Mouse (Mus musculus): ENCODE measurements around the gene Zbp1. TPM values are rescaled to one million over a fixed set of nuclear protein-coding genes. Genes with fewer than 3 reads are reported as not detected.

Zbp1 gene
- polyA plus RNA-seq, 2 experiments: 0.33 to 0.69 TPM

- TF ChIP-seq POLR2A (IDR thresholded peaks at IDR 0.05; ENCODE audit: borderline replicate concordance, extremely low read depth, insufficient read depth, insufficient read length): no peak
- H3K9ac ChIP-seq (ENCODE audit: low read depth, low read length, severe bottlenecking): no peak overlapping the region
- WGBS: 59% methylated on average over 6 of the region's 6 CpGs
- H3K27ac ChIP-seq (replicated peaks; ENCODE audit: low read depth, low read length): no peak overlapping the region
- H3K4me1 ChIP-seq (ENCODE audit: control insufficient read depth, insufficient read depth, low read length): 0 out of 2 replicates have a peak, but pooled peaks cover 7% of the 10 kb centered on the region
- no peak for ATAC-seq (ENCODE audit: low FRiP score, low read depth)
- no peak overlapping the region for H3K4me3 ChIP-seq (replicated peaks; ENCODE audit: low read length)
- no peaks in the 10 kb centered on the region for H3K9me3 ChIP-seq (ENCODE audit: control insufficient read depth, low read length)
- no peak overlapping the region for H3K4me2 ChIP-seq (replicated peaks; ENCODE audit: low read depth, low read length, severe bottlenecking)
- DNase-seq (ENCODE audit: low spot score): no peak
- H3K36me3 ChIP-seq (ENCODE audit: control insufficient read depth, insufficient read depth, low read length): no peaks in the 10 kb centered on the region
- H3K27me3 ChIP-seq (ENCODE audit: control insufficient read depth, insufficient read depth, low read length): no peaks in the 10 kb centered on the region
These were observed 33.4 kb downstream of the Zbp1 start for GRCm38 (mm10) chr2:173185282-173185681.

- Histone ChIP-seq H3K4me2 (replicated peaks; ENCODE audit: low read depth, low read length, severe bottlenecking) (no peak overlapping the region), H3K27me3 (ENCODE audit: control insufficient read depth, insufficient read depth, low read length) (no peaks in the 10 kb centered on the region), H3K9me3 (ENCODE audit: control insufficient read depth, low read length) (no peaks in the 10 kb centered on the region), H3K36me3 (ENCODE audit: control insufficient read depth, insufficient read depth, low read length) (no peaks in the 10 kb centered on the region), H3K27ac (replicated peaks; ENCODE audit: low read depth, low read length) (no peak overlapping the region), H3K9ac (ENCODE audit: low read depth, low read length, severe bottlenecking) (no peak overlapping the region), H3K4me1 (ENCODE audit: control insufficient read depth, insufficient read depth, low read length) (0 out of 2 replicates have a peak, but pooled peaks cover 7% of the 10 kb centered on the region), H3K4me3 (replicated peaks; ENCODE audit: low read length) (no peak overlapping the region)
- no peak for TF ChIP-seq POLR2A (IDR thresholded peaks at IDR 0.05; ENCODE audit: borderline replicate concordance, extremely low read depth, insufficient read depth, insufficient read length)
- DNase-seq (ENCODE audit: low spot score) (no peak), ATAC-seq (ENCODE audit: low FRiP score, low read depth) (no peak)
- 67% methylated on average over 11 of the region's 11 CpGs for WGBS
These were observed 34.1 kb downstream of the Zbp1 start for GRCm38 (mm10) chr2:173184475-173185080.

- Histone ChIP-seq H3K9ac (ENCODE audit: low read depth, low read length, severe bottlenecking) (no peak overlapping the region), H3K9me3 (ENCODE audit: control insufficient read depth, low read length) (no peaks in the 10 kb centered on the region), H3K4me2 (replicated peaks; ENCODE audit: low read depth, low read length, severe bottlenecking) (no peak overlapping the region), H3K4me3 (replicated peaks; ENCODE audit: low read length) (no peak overlapping the region), H3K27me3 (ENCODE audit: control insufficient read depth, insufficient read depth, low read length) (no peaks in the 10 kb centered on the region), H3K4me1 (ENCODE audit: control insufficient read depth, insufficient read depth, low read length) (0 out of 2 replicates have a peak, but pooled peaks cover 7% of the 10 kb centered on the region), H3K36me3 (ENCODE audit: control insufficient read depth, insufficient read depth, low read length) (no peaks in the 10 kb centered on the region), H3K27ac (replicated peaks; ENCODE audit: low read depth, low read length) (no peak overlapping the region)
- 7% methylated on average over 8 of the region's 8 CpGs for WGBS
- TF ChIP-seq POLR2A (IDR thresholded peaks at IDR 0.05; ENCODE audit: borderline replicate concordance, extremely low read depth, insufficient read depth, insufficient read length): no peak
- ATAC-seq (ENCODE audit: low FRiP score, low read depth) (no peak), DNase-seq (ENCODE audit: low spot score) (no peak)
These were observed 34.8 kb downstream of the Zbp1 start for GRCm38 (mm10) chr2:173183836-173184460.

GRCm38 (mm10) chr2:173183311-173183710 lies 35.4 kb downstream of the Zbp1 start:
- H3K27me3 ChIP-seq (ENCODE audit: control insufficient read depth, insufficient read depth, low read length): no peaks in the 10 kb centered on the region
- no peak overlapping the region for H3K4me2 ChIP-seq (replicated peaks; ENCODE audit: low read depth, low read length, severe bottlenecking)
- 96% methylated on average over 10 of the region's 10 CpGs for WGBS
- no peak for ATAC-seq (ENCODE audit: low FRiP score, low read depth)
- H3K27ac ChIP-seq (replicated peaks; ENCODE audit: low read depth, low read length): no peak overlapping the region
- H3K4me3 ChIP-seq (replicated peaks; ENCODE audit: low read length): no peak overlapping the region
- DNase-seq (ENCODE audit: low spot score): no peak
- no peak overlapping the region for H3K9ac ChIP-seq (ENCODE audit: low read depth, low read length, severe bottlenecking)
- 0 out of 2 replicates have a peak, but pooled peaks cover 7% of the 10 kb centered on the region for H3K4me1 ChIP-seq (ENCODE audit: control insufficient read depth, insufficient read depth, low read length)
- no peaks in the 10 kb centered on the region for H3K9me3 ChIP-seq (ENCODE audit: control insufficient read depth, low read length)
- no peak for TF ChIP-seq POLR2A (IDR thresholded peaks at IDR 0.05; ENCODE audit: borderline replicate concordance, extremely low read depth, insufficient read depth, insufficient read length)
- H3K36me3 ChIP-seq (ENCODE audit: control insufficient read depth, insufficient read depth, low read length): no peaks in the 10 kb centered on the region

GRCm38 (mm10) chr2:173182796-173183195 lies 35.9 kb downstream of the Zbp1 start:
- Histone ChIP-seq H3K9ac (ENCODE audit: low read depth, low read length, severe bottlenecking) (no peak overlapping the region), H3K9me3 (ENCODE audit: control insufficient read depth, low read length) (no peaks in the 10 kb centered on the region), H3K4me3 (replicated peaks; ENCODE audit: low read length) (no peak overlapping the region), H3K4me2 (replicated peaks; ENCODE audit: low read depth, low read length, severe bottlenecking) (no peak overlapping the region), H3K27me3 (ENCODE audit: control insufficient read depth, insufficient read depth, low read length) (no peaks in the 10 kb centered on the region), H3K36me3 (ENCODE audit: control insufficient read depth, insufficient read depth, low read length) (no peaks in the 10 kb centered on the region), H3K4me1 (ENCODE audit: control insufficient read depth, insufficient read depth, low read length) (0 out of 2 replicates have a peak, but pooled peaks cover 7% of the 10 kb centered on the region), H3K27ac (replicated peaks; ENCODE audit: low read depth, low read length) (no peak overlapping the region)
- 80% methylated on average over 7 of the region's 7 CpGs for WGBS
- TF ChIP-seq POLR2A (IDR thresholded peaks at IDR 0.05; ENCODE audit: borderline replicate concordance, extremely low read depth, insufficient read depth, insufficient read length): no peak
- DNase-seq (ENCODE audit: low spot score) (no peak), ATAC-seq (ENCODE audit: low FRiP score, low read depth) (no peak)
